Mouse (Mus musculus): ENCODE results near the gene Kcnq2. TPM values are rescaled to one million over a fixed set of nuclear protein-coding genes. Genes with fewer than 3 reads are reported as not detected.

Gene Kcnq2
- total and polyA plus RNA-seq, 3 experiments = 0.19 to 0.57 TPM; not detected in 1

DNA sequence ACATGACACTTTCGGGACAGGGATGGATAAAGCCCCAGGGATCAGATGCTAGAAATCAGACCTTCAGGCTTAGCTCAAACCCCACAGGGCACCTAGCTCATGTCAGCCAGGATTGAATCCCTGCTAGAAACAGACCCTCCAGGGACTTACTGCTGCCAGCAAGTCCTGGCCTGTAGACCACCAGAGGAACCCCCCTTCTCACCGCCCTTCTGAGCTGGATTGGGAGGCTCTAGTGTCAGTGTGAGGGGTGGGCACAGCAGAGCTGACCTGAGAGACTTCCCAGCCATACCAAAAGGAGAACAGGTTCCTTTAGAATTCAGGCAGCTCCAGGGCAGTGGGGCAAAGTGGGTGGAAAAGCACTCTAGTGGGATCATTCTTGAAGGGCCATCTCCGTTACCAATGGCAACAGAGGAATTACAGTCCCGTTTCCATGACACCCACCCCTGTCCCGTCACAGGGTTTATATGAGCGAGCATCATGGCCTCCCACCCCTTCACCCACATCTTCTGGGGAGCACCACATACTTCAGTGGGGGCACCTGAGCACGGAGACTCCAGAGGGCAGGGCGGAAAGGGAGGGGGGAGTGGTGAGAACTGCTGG lies 21.2 kb downstream of the Kcnq2 start:
- H3K4me3 ChIP-seq (ENCODE audit: control insufficient read depth in 1 of 2, insufficient read depth in 1 of 2, low read depth in 2 of 2, low read length in 2 of 2) = no peak overlapping the region
- no peak overlapping the region for H3K27ac ChIP-seq (ENCODE audit: control insufficient read depth, low read depth, low read length)
- H3K4me1 ChIP-seq (ENCODE audit: control insufficient read depth in 1 of 2, insufficient read depth in 2 of 2, low read length in 2 of 2) = no peaks in the 10 kb centered on the region
- H3K9me3 ChIP-seq (replicated peaks; ENCODE audit: insufficient read depth, low read length) = no peaks in the 10 kb centered on the region
- H3K36me3 ChIP-seq (ENCODE audit: control insufficient read depth in 1 of 2, insufficient read depth in 2 of 2, low read length in 2 of 2) = no peaks in the 10 kb centered on the region
- DNase-seq (ENCODE audit: low read depth, low spot score) = no peak
- TF ChIP-seq USF1 (IDR thresholded peaks at IDR 0.05; ENCODE audit: low read depth, low read length) (no peak), HCFC1 (IDR thresholded peaks at IDR 0.05; ENCODE audit: low read depth, low read length) (no peak), BHLHE40 (IDR thresholded peaks at IDR 0.05; ENCODE audit: borderline replicate concordance, low read depth, low read length) (no peak), RCOR1 (IDR thresholded peaks at IDR 0.05; ENCODE audit: low read depth, low read length) (no peak), NELFE (IDR thresholded peaks at IDR 0.05; ENCODE audit: low read depth, low read length) (no peak), ELF1 (IDR thresholded peaks at IDR 0.05; ENCODE audit: low read depth, low read length) (no peak), NRF1 (IDR thresholded peaks at IDR 0.05; ENCODE audit: insufficient read depth, low read depth, low read length, poor library complexity, severe bottlenecking) (no peak), POLR2AphosphoS5 (IDR thresholded peaks at IDR 0.05; ENCODE audit: borderline replicate concordance, low read depth, low read length) (no peak), SIN3A (IDR thresholded peaks at IDR 0.05; ENCODE audit: low read length) (no peak), CHD2 (IDR thresholded peaks at IDR 0.05; ENCODE audit: low read length) (no peak), MAX (IDR thresholded peaks at IDR 0.05; ENCODE audit: low read length) (no peak), ZNF384 (IDR thresholded peaks at IDR 0.05; ENCODE audit: low read depth, low read length) (no peak), MYB (IDR thresholded peaks at IDR 0.05; ENCODE audit: low read depth, low read length) (no peak)
- no peak overlapping the region for H3K9ac ChIP-seq (ENCODE audit: control insufficient read depth, low read depth, low read length, poor library complexity, severe bottlenecking)
- H3K79me2 ChIP-seq (ENCODE audit: control insufficient read depth, insufficient read depth, low read length, poor library complexity) = no peaks in the 10 kb centered on the region
- peaks cover 3 to 6% of the 10 kb centered on the region in 2 experiments; a peak in 3 of 4 replicates for H3K27me3 ChIP-seq (ENCODE audit: control insufficient read depth in 1 of 2, insufficient read depth in 2 of 2, low read length in 2 of 2)

DNA sequence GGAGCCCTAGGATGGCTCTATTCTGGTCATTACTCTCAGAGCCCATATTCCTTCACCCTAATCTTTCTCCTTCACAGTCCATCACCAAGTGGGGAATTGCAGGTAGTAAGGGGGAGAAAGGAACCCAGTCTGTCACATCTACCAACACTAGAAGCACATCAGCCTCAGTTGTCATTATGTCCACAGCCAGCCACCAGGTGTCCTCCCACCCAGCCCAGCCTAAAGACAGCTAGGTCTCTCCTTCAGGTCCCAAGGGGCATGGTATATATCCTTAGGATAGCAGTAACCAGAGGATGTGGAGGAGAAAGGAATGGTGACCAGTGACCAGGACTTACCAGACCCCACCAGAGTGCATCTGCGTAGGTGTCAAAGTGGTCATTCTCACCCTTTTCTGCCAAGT lies 23.4 kb downstream of the Kcnq2 start:
- Histone ChIP-seq H3K27me3 (ENCODE audit: control insufficient read depth in 1 of 2, insufficient read depth in 2 of 2, low read length in 2 of 2) (peaks cover 3 to 4% of the 10 kb centered on the region in 2 experiments; a peak in 3 of 4 replicates), H3K4me3 (ENCODE audit: control insufficient read depth in 1 of 2, insufficient read depth in 1 of 2, low read depth in 2 of 2, low read length in 2 of 2) (no peak overlapping the region), H3K9ac (ENCODE audit: control insufficient read depth, low read depth, low read length, poor library complexity, severe bottlenecking) (no peak overlapping the region), H3K27ac (ENCODE audit: control insufficient read depth, low read depth, low read length) (no peak overlapping the region), H3K79me2 (ENCODE audit: control insufficient read depth, insufficient read depth, low read length, poor library complexity) (no peaks in the 10 kb centered on the region), H3K4me1 (ENCODE audit: control insufficient read depth in 1 of 2, insufficient read depth in 2 of 2, low read length in 2 of 2) (no peaks in the 10 kb centered on the region), H3K36me3 (ENCODE audit: control insufficient read depth in 1 of 2, insufficient read depth in 2 of 2, low read length in 2 of 2) (no peaks in the 10 kb centered on the region), H3K9me3 (replicated peaks; ENCODE audit: insufficient read depth, low read length) (no peaks in the 10 kb centered on the region)
- DNase-seq (ENCODE audit: low read depth, low spot score) = peak; percentile 12
- TF ChIP-seq ZKSCAN1 (IDR thresholded peaks at IDR 0.05; ENCODE audit: low read depth, low read length) (no peak), CTCF (IDR thresholded peaks at IDR 0.05 in 2 of 3, conservative IDR thresholded peaks at IDR 0.05 in 1 of 3; ENCODE audit: control insufficient read depth in 1 of 3, insufficient read depth in 1 of 3, low read depth in 2 of 3, low read length in 3 of 3, poor library complexity in 1 of 3, severe bottlenecking in 1 of 3) (peak; percentile 23 to 50 (median 47); a peak in 5 of 6 replicates), RAD21 (IDR thresholded peaks at IDR 0.05; ENCODE audit: low read depth, low read length) (peak; percentile 44), MAFK (IDR thresholded peaks at IDR 0.05; ENCODE audit: borderline replicate concordance, low read depth, low read length) (no peak), SMC3 (IDR thresholded peaks at IDR 0.05; ENCODE audit: low read depth, low read length) (peak; percentile 50)
